Mouse (Mus musculus) intestine, embryonic 14.5 days (tissue): Measurements from ENCODE around the gene Syce2. TPM values are rescaled to one million over a fixed set of nuclear protein-coding genes. Genes with fewer than 3 reads are reported as not detected.

Experiments used
- ATAC-seq: fragments of 200-750 bp; cut with Nextera tagmentation; replicated peaks from 2 replicates; pipeline ENCODE4 v1.8.0; 2017; ENCODE audit warnings: low read depth, moderate number of reproducible peaks, moderate TSS enrichment, moderate library complexity; ENCODE audit not compliant: low FRiP score, low TSS enrichment
- DNase-seq: peaks from one replicate; pipeline ENCODE4 v3.0.0-alpha.2; 2018; ENCODE audit warnings: low spot score
- H3K27ac ChIP-seq: fragments of 300-500 bp; sonication (generic); 2 replicates; pipeline ENCODE4 v1.5.1; 2014; ENCODE audit warnings: low read depth, mild to moderate bottlenecking, control low read depth
- H3K27me3 ChIP-seq: fragments of 300-500 bp; sonication (generic); replicated peaks from 2 replicates; pipeline ENCODE4 v1.6.1; 2014; ENCODE audit warnings: low read length, control low read depth; ENCODE audit not compliant: control insufficient read depth, insufficient read depth
- H3K36me3 ChIP-seq: fragments of 300-500 bp; sonication (generic); 2 replicates; pipeline ENCODE4 v1.6.1; 2014; ENCODE audit warnings: low read length, control low read depth; ENCODE audit not compliant: control insufficient read depth, insufficient read depth
- H3K4me1 ChIP-seq: fragments of 300-500 bp; sonication (generic); replicated peaks from 2 replicates; pipeline ENCODE4 v1.6.1; 2014; ENCODE audit warnings: low read length, control low read depth, mixed read lengths; ENCODE audit not compliant: control insufficient read depth, insufficient read depth
- H3K4me2 ChIP-seq: fragments of 300-500 bp; sonication (generic); 2 replicates; pipeline ENCODE4 v1.6.1; 2014; ENCODE audit warnings: low read length
- H3K4me3 ChIP-seq: fragments of 300-500 bp; sonication (generic); 2 replicates; pipeline ENCODE4 v1.5.1; 2014; ENCODE audit warnings: low read depth, low read length, control low read depth, mixed read lengths
- H3K9ac ChIP-seq: fragments of 300-500 bp; sonication (generic); 2 replicates; pipeline ENCODE4 v1.6.1; 2014; ENCODE audit warnings: mild to moderate bottlenecking, low read length
- H3K9me3 ChIP-seq: fragments of 300-500 bp; sonication (generic); 2 replicates; pipeline ENCODE4 v1.6.1; 2016; ENCODE audit warnings: low read length, control low read depth; ENCODE audit not compliant: control insufficient read depth
- WGBS: fragments of 180-500 bp; shearing (Covaris S2); extraction: QIAGEN DNeasy Blood & Tissue Kit; methylation state at CpG from one replicate; pipeline ENCODE4 v1.1.7; 2014; 5-methylcytosine and 5-hydroxymethylcytosine counted together
- polyA plus RNA-seq: library from polyadenylated mRNA; unstranded; fragments of >200 nt; fragmentation: Nextera tagmentation; extraction: Ambion mirVana; gene quantifications from 2 replicates; pipeline ENCODE4 v1.2.1, GENCODE M21; 2014

Gene Syce2
- polyA plus RNA-seq, 1 experiment from 2014 or later, result 68.9 TPM

- Histone ChIP-seq H3K27me3 (no peaks in the 10 kb centered on the region), H3K4me3 (peak overlapping the region; percentile 90), H3K9ac (peak overlapping the region; percentile 94), H3K4me2 (peak overlapping the region; percentile 78), H3K36me3 (peaks cover 78% of the 10 kb centered on the region), H3K9me3 (no peaks in the 10 kb centered on the region), H3K4me1 (peaks cover 33% of the 10 kb centered on the region), H3K27ac (peak overlapping the region; percentile 84)
- WGBS, result 1% methylated on average over 7 of the region's 7 CpGs
- no peak for ATAC-seq
- no peak for DNase-seq
Observed at GRCm38 (mm10) chr8:84839875-84840247, 32.0 kb upstream of the Syce2 start.

GRCm38 (mm10) chr8:84840248-84840999 is 31.5 kb upstream of the Syce2 start, which contains the start of gene Rad23a:
Rad23a (minus strand) TSS chr8:84840665.
- no peaks in the 10 kb centered on the region for H3K9me3 ChIP-seq

GRCm38 (mm10) chr8:84841514-84841913 is 30.4 kb upstream of the Syce2 start:
- no peak overlapping the region; the same call in 1 of the 2 replicates for H3K27ac ChIP-seq
- peaks cover 30% of the 10 kb centered on the region for H3K4me1 ChIP-seq
- H3K9ac ChIP-seq, result no peak overlapping the region
- no peaks in the 10 kb centered on the region for H3K9me3 ChIP-seq
- H3K4me2 ChIP-seq, result no peak overlapping the region
- H3K4me3 ChIP-seq, result no peak overlapping the region
- no peak for DNase-seq
- no peaks in the 10 kb centered on the region for H3K27me3 ChIP-seq
- no peak for ATAC-seq
- H3K36me3 ChIP-seq, result peaks cover 70% of the 10 kb centered on the region
- 81% methylated on average over 1 of the region's 1 CpGs for WGBS

More at GRCm38 (mm10) chr8:84840248-84840999, 31.5 kb upstream of the Syce2 start, which contains the start of gene Rad23a:
- Histone ChIP-seq H3K4me1 (peaks cover 33% of the 10 kb centered on the region), H3K9ac (peak within 1 kb of the TSS; percentile 94), H3K27ac (peak within 1 kb of the TSS; percentile 84), H3K36me3 (peaks cover 78% of the 10 kb centered on the region), H3K4me3 (peak within 1 kb of the TSS; percentile 90), H3K27me3 (no peaks in the 10 kb centered on the region), H3K4me2 (peak within 1 kb of the TSS; percentile 78)
- WGBS, result 1% methylated on average over 55 of the region's 55 CpGs
- DNase-seq (peak; percentile 92), ATAC-seq (peak; percentile 94)

GRCm38 (mm10) chr8:84844397-84845070 is 27.4 kb upstream of the Syce2 start:
- Histone ChIP-seq H3K27me3 (no peaks in the 10 kb centered on the region), H3K9ac (peak overlapping the region; percentile 99; the same call in 1 of the 2 replicates), H3K4me1 (peaks cover 34% of the 10 kb centered on the region), H3K27ac (no peak overlapping the region), H3K36me3 (peaks cover 47% of the 10 kb centered on the region), H3K4me3 (peak overlapping the region; percentile 99), H3K9me3 (no peaks in the 10 kb centered on the region), H3K4me2 (peak overlapping the region; percentile 73)
- no peak for ATAC-seq
- WGBS, result 81% methylated on average over 9 of the region's 9 CpGs
- DNase-seq, result no peak

- Histone ChIP-seq H3K4me1 (peaks cover 33% of the 10 kb centered on the region), H3K27me3 (no peaks in the 10 kb centered on the region), H3K36me3 (peaks cover 47% of the 10 kb centered on the region), H3K9ac (peak overlapping the region; percentile 99), H3K27ac (peak overlapping the region; percentile 79; the same call in 1 of the 2 replicates), H3K9me3 (no peaks in the 10 kb centered on the region), H3K4me3 (peak overlapping the region; percentile 99), H3K4me2 (peak overlapping the region; percentile 73)
- ATAC-seq (no peak), DNase-seq (peak; percentile 70)
- 12% methylated on average over 12 of the region's 12 CpGs for WGBS
Observed at GRCm38 (mm10) chr8:84845355-84846093, 26.4 kb upstream of the Syce2 start.

GRCm38 (mm10) chr8:84846094-84846721 is 25.7 kb upstream of the Syce2 start:
- peak overlapping the region; percentile 99 for H3K4me3 ChIP-seq
- DNase-seq (no peak), ATAC-seq (no peak)
- WGBS, result under 1% methylated on average over 30 of the region's 30 CpGs
- H3K9ac ChIP-seq, result peak overlapping the region; percentile 99
- no peaks in the 10 kb centered on the region for H3K9me3 ChIP-seq
- peak overlapping the region; percentile 73 for H3K4me2 ChIP-seq
- H3K4me1 ChIP-seq, result peaks cover 33% of the 10 kb centered on the region
- H3K36me3 ChIP-seq, result peaks cover 45% of the 10 kb centered on the region
- peak overlapping the region; percentile 79 for H3K27ac ChIP-seq
- H3K27me3 ChIP-seq, result no peaks in the 10 kb centered on the region

- Histone ChIP-seq H3K4me2 (peak within 1 kb of the TSS; percentile 73), H3K4me3 (peak within 1 kb of the TSS; percentile 99), H3K4me1 (peaks cover 33% of the 10 kb centered on the region), H3K9ac (peak within 1 kb of the TSS; percentile 99), H3K9me3 (no peaks in the 10 kb centered on the region), H3K36me3 (peaks cover 37% of the 10 kb centered on the region), H3K27me3 (no peaks in the 10 kb centered on the region), H3K27ac (peak within 1 kb of the TSS; percentile 89)
- under 1% methylated on average over 55 of the region's 55 CpGs for WGBS
- DNase-seq, result peak; percentile 99
- peak; percentile 100 for ATAC-seq
Observed at GRCm38 (mm10) chr8:84846722-84847572, 25.0 kb upstream of the Syce2 start, which contains the start of gene Calr. Calr (minus strand) TSS chr8:84846934.
